Mouse (Mus musculus): ENCODE results near the gene Ilvbl.

- no peak for TF ChIP-seq CTCF (conservative IDR thresholded peaks at IDR 0.05; ENCODE audit: low read length)
- TF ChIP-seq POU5F1 (IDR thresholded peaks at IDR 0.05; ENCODE audit: borderline replicate concordance, low read length): no peak
These were observed 33.2 kb upstream of the Ilvbl start for GRCm38 (mm10) chr10:78540943-78541342.

Measured in E14TG2a.4 (cell line).